Mouse (Mus musculus) MEL (cell line): Measurements from ENCODE around the gene Zfp2. TPM values are rescaled to one million over a fixed set of nuclear protein-coding genes. Genes with fewer than 3 reads are reported as not detected.

Experiments
- DNase-seq: peaks from one replicate; pipeline ENCODE4 v3.0.0; 2011; ENCODE audit warnings: low read depth, low spot score
- H3K27ac ChIP-seq: 2 replicates; pipeline ENCODE4 v1.5.1; 2012; ENCODE audit warnings: low read depth, mild to moderate bottlenecking, control low read depth, low read length, moderate library complexity; ENCODE audit not compliant: control insufficient read depth
- H3K27me3 ChIP-seq, 2 experiments: fragments of 150-350 bp in 1 of 2; sonication (generic) in 1 of 2; 2 replicates each; pipeline ENCODE4 v1.6.1; 2012; ENCODE audit warnings: low read length in 2 of 2, mild to moderate bottlenecking in 2 of 2, improper control_type of control experiment in 1 of 2, moderate library complexity in 1 of 2; ENCODE audit not compliant: insufficient read depth in 2 of 2, control insufficient read depth in 1 of 2
- H3K36me3 ChIP-seq, 2 experiments: 2 replicates each; pipeline ENCODE4 v1.6.1; 2012 to 2014; ENCODE audit warnings: low read length in 2 of 2, improper control_type of control experiment in 1 of 2, inconsistent platforms in 1 of 2, mild to moderate bottlenecking in 1 of 2; ENCODE audit not compliant: insufficient read depth in 2 of 2, control insufficient read depth in 1 of 2
- H3K4me1 ChIP-seq, 2 experiments: fragments of 150-350 bp in 1 of 2; sonication (generic) in 1 of 2; 2 replicates each; pipeline ENCODE4 v1.6.1; 2012; ENCODE audit warnings: low read length in 2 of 2, improper control_type of control experiment in 1 of 2, mild to moderate bottlenecking in 1 of 2; ENCODE audit not compliant: insufficient read depth in 2 of 2, control insufficient read depth in 1 of 2
- H3K4me3 ChIP-seq, 2 experiments: fragments of 150-350 bp in 1 of 2; sonication (generic) in 1 of 2; 2 replicates each; pipeline ENCODE4 v1.5.1; 2012; ENCODE audit warnings: low read depth in 2 of 2, low read length in 2 of 2, mild to moderate bottlenecking in 2 of 2, moderate library complexity in 2 of 2, control low read depth in 1 of 2, improper control_type of control experiment in 1 of 2; ENCODE audit not compliant: control insufficient read depth in 1 of 2, insufficient read depth in 1 of 2
- H3K79me2 ChIP-seq: 2 replicates; pipeline ENCODE4 v1.6.1; 2012; ENCODE audit warnings: mild to moderate bottlenecking, low read length, moderate library complexity; ENCODE audit not compliant: control insufficient read depth, poor library complexity, insufficient read depth
- H3K9ac ChIP-seq: 2 replicates; pipeline ENCODE4 v1.6.1; 2012; ENCODE audit warnings: low read depth, mild to moderate bottlenecking, control low read depth, low read length, moderate library complexity; ENCODE audit not compliant: control insufficient read depth, poor library complexity, severe bottlenecking
- H3K9me3 ChIP-seq: fragments of 150-350 bp; sonication (generic); replicated peaks from 2 replicates; pipeline ENCODE4 v1.6.1; 2012; ENCODE audit warnings: mild to moderate bottlenecking, low read length, improper control_type of control experiment, moderate library complexity; ENCODE audit not compliant: insufficient read depth
- CHD1 ChIP-seq: IDR thresholded peaks from 2 replicates; pipeline ENCODE4 v1.6.1; 2012; ENCODE audit warnings: low read depth, mild to moderate bottlenecking, inconsistent platforms, low read length, improper control_type of control experiment
- CHD2 ChIP-seq: IDR thresholded peaks from 2 replicates; pipeline ENCODE4 v1.6.1; 2011; ENCODE audit warnings: low read length, improper control_type of control experiment
- CTCF ChIP-seq, 3 experiments: IDR thresholded peaks in 2 of 3; conservative IDR thresholded peaks in 1 of 3; 2 replicates each; pipeline ENCODE4 v1.5.1; 2011 to 2012; ENCODE audit warnings: low read length in 3 of 3, low read depth in 2 of 3, mild to moderate bottlenecking in 2 of 3, improper control_type of control experiment in 1 of 3, inconsistent platforms in 1 of 3, mixed read lengths in 1 of 3, moderate library complexity in 1 of 3; ENCODE audit not compliant: control insufficient read depth in 1 of 3, insufficient read depth in 1 of 3, poor library complexity in 1 of 3, severe bottlenecking in 1 of 3
- E2F4 ChIP-seq: IDR thresholded peaks from 2 replicates; pipeline ENCODE4 v1.6.1; 2011; ENCODE audit warnings: low read depth, low read length, improper control_type of control experiment, borderline replicate concordance
- EP300 ChIP-seq, 2 experiments: IDR thresholded peaks; 2 replicates each; pipeline ENCODE4 v1.6.1; 2011; ENCODE audit warnings: improper control_type of control experiment in 2 of 2, low read length in 2 of 2, low read depth in 1 of 2, mild to moderate bottlenecking in 1 of 2
- GABPA ChIP-seq: IDR thresholded peaks from 2 replicates; pipeline ENCODE4 v1.6.1; 2012; ENCODE audit warnings: low read depth, mild to moderate bottlenecking, inconsistent platforms, low read length, improper control_type of control experiment, moderate library complexity
- KAT2A ChIP-seq: conservative IDR thresholded peaks from 2 replicates; pipeline ENCODE4 v1.6.1; 2012; ENCODE audit warnings: low read depth, low read length, improper control_type of control experiment, inconsistent platforms
- MAZ ChIP-seq: IDR thresholded peaks from 2 replicates; pipeline ENCODE4 v1.6.1; 2012; ENCODE audit warnings: low read depth, mild to moderate bottlenecking, inconsistent platforms, low read length, improper control_type of control experiment
- MEF2A ChIP-seq: IDR thresholded peaks from 2 replicates; pipeline ENCODE4 v1.6.1; 2014; ENCODE audit warnings: low read depth, mild to moderate bottlenecking, inconsistent platforms, low read length, improper control_type of control experiment; ENCODE audit not compliant: poor library complexity, insufficient replicate concordance, severe bottlenecking; ENCODE audit errors: extremely low read depth
- NELFE ChIP-seq: IDR thresholded peaks from 2 replicates; pipeline ENCODE4 v1.6.1; 2011; ENCODE audit warnings: low read depth, low read length, improper control_type of control experiment
- NRF1 ChIP-seq: IDR thresholded peaks from 2 replicates; pipeline ENCODE4 v1.6.1; 2014; ENCODE audit warnings: low read depth, mild to moderate bottlenecking, inconsistent platforms, low read length, improper control_type of control experiment, moderate library complexity; ENCODE audit not compliant: poor library complexity, insufficient read depth, severe bottlenecking
- POLR2AphosphoS2 ChIP-seq: IDR thresholded peaks from 2 replicates; pipeline ENCODE4 v1.6.1; 2011; ENCODE audit warnings: low read length, improper control_type of control experiment
- POLR2AphosphoS5 ChIP-seq: IDR thresholded peaks from 2 replicates; pipeline ENCODE4 v1.6.1; 2012; ENCODE audit warnings: low read depth, borderline replicate concordance, mild to moderate bottlenecking, inconsistent platforms, low read length, moderate library complexity, mixed read lengths
- RAD21 ChIP-seq: IDR thresholded peaks from 2 replicates; pipeline ENCODE4 v1.6.1; 2011; ENCODE audit warnings: mild to moderate bottlenecking, low read depth, low read length, improper control_type of control experiment
- RCOR1 ChIP-seq: IDR thresholded peaks from 2 replicates; pipeline ENCODE4 v1.6.1; 2012; ENCODE audit warnings: low read depth, mild to moderate bottlenecking, inconsistent platforms, low read length, improper control_type of control experiment
- SMC3 ChIP-seq: IDR thresholded peaks from 2 replicates; pipeline ENCODE4 v1.6.1; 2011; ENCODE audit warnings: low read depth, low read length, improper control_type of control experiment
- TAL1 ChIP-seq: IDR thresholded peaks from 2 replicates; pipeline ENCODE4 v1.6.1; 2012; ENCODE audit warnings: mild to moderate bottlenecking, inconsistent platforms, low read length, moderate library complexity, mixed read lengths
- TCF12 ChIP-seq: IDR thresholded peaks from 2 replicates; pipeline ENCODE4 v1.6.1; 2014; ENCODE audit warnings: low read depth, mild to moderate bottlenecking, inconsistent platforms, low read length, improper control_type of control experiment, moderate library complexity
- UBTF ChIP-seq: IDR thresholded peaks from 2 replicates; pipeline ENCODE4 v1.6.1; 2012; ENCODE audit warnings: low read depth, mild to moderate bottlenecking, inconsistent platforms, low read length, improper control_type of control experiment, moderate library complexity, borderline replicate concordance; ENCODE audit not compliant: insufficient read depth
- USF2 ChIP-seq, 2 experiments: IDR thresholded peaks; 2 replicates each; pipeline ENCODE4 v1.6.1; 2011 to 2012; ENCODE audit warnings: improper control_type of control experiment in 2 of 2, low read length in 2 of 2, borderline replicate concordance in 1 of 2, inconsistent platforms in 1 of 2, low read depth in 1 of 2, mild to moderate bottlenecking in 1 of 2; ENCODE audit not compliant: insufficient read depth in 1 of 2
- ZNF384 ChIP-seq: IDR thresholded peaks from 2 replicates; pipeline ENCODE4 v1.6.1; 2012; ENCODE audit warnings: low read depth, mild to moderate bottlenecking, inconsistent platforms, low read length, improper control_type of control experiment
- polyA plus RNA-seq, 2 experiments: library from polyadenylated mRNA; stranded (reverse) in 1 of 2; unstranded in 1 of 2; fragments of >175 nt in 1 of 2; fragments of >200 nt in 1 of 2; gene quantifications; 2 replicates each; pipeline versions ENCODE4 v1.2.1 to v1.2.4; 2012; ENCODE audit warnings: low replicate concordance in 2 of 2, low read depth in 1 of 2; ENCODE audit not compliant: insufficient read length in 2 of 2, insufficient read depth in 1 of 2, missing spikeins in 1 of 2
- total RNA-seq: library from RNA; depleted of rRNA; stranded (reverse); fragments of 300-350 nt; gene quantifications from 2 replicates; pipeline ENCODE4 v1.2.3, GENCODE M21; 2012

Gene Zfp2
- total and polyA plus RNA-seq, 3 experiments: not detected

DNA sequence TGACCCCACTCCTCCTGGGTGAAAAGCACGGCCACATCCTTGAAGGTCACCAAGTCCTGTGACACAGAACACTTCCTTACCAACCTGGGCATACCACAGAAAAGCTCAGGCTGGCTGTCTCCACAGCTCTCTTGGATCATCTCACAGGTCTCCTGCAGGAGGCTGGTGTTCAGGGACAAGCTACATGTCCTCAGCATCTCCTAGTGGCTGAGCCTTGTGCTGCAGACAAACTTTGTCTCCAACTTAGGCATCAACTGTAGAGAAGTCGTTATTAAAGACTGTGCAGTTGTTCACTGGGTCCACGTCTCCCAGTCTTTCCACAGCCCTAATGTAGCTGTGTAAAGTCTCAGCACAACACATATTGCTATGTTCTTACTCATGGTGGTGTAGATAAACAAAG is 32.2 kb downstream of the Zfp2 start:
- DNase-seq: no peak
- Histone ChIP-seq H3K4me1 (no peaks in the 10 kb centered on the region), H3K9ac (no peak overlapping the region), H3K27ac (no peak overlapping the region), H3K9me3 (no peaks in the 10 kb centered on the region), H3K27me3 (no peaks in the 10 kb centered on the region), H3K79me2 (no peaks in the 10 kb centered on the region), H3K4me3 (no peak overlapping the region), H3K36me3 (no peaks in the 10 kb centered on the region)
- TF ChIP-seq UBTF (no peak), ZNF384 (no peak), NELFE (no peak), RAD21 (no peak), SMC3 (no peak), MEF2A (no peak), RCOR1 (no peak), CHD1 (no peak), CHD2 (no peak), EP300 (IDR thresholded peaks at IDR 0.05; ENCODE audit: low read depth in 1 of 2, low read length in 2 of 2) (no peak), TCF12 (no peak), E2F4 (no peak), MAZ (no peak), GABPA (no peak), TAL1 (no peak), KAT2A (no peak), USF2 (IDR thresholded peaks at IDR 0.05; ENCODE audit: borderline replicate concordance in 1 of 2, insufficient read depth in 1 of 2, low read depth in 1 of 2, low read length in 2 of 2) (no peak), NRF1 (no peak), CTCF (IDR thresholded peaks at IDR 0.05 in 2 of 3, conservative IDR thresholded peaks at IDR 0.05 in 1 of 3; ENCODE audit: control insufficient read depth in 1 of 3, insufficient read depth in 1 of 3, low read depth in 2 of 3, low read length in 3 of 3, poor library complexity in 1 of 3, severe bottlenecking in 1 of 3) (no peak), POLR2AphosphoS2 (no peak)

GRCm38 (mm10) chr11:50878641-50879040 is 37.3 kb downstream of the Zfp2 start:
- H3K79me2 ChIP-seq: no peaks in the 10 kb centered on the region
- no peaks in the 10 kb centered on the region for H3K36me3 ChIP-seq
- H3K9me3 ChIP-seq: no peaks in the 10 kb centered on the region
- H3K27ac ChIP-seq: no peak overlapping the region
- H3K4me1 ChIP-seq: no peaks in the 10 kb centered on the region
- H3K9ac ChIP-seq: no peak overlapping the region
- TF ChIP-seq MAZ: no peak
- no peak for TF ChIP-seq KAT2A
- no peak for TF ChIP-seq MEF2A
- no peak for TF ChIP-seq SMC3
- no peak for TF ChIP-seq POLR2AphosphoS5
- no peak overlapping the region for H3K4me3 ChIP-seq
- H3K27me3 ChIP-seq: no peaks in the 10 kb centered on the region
- no peak for DNase-seq
